Mouse (Mus musculus): ENCODE results near the gene Ost4.

DNA sequence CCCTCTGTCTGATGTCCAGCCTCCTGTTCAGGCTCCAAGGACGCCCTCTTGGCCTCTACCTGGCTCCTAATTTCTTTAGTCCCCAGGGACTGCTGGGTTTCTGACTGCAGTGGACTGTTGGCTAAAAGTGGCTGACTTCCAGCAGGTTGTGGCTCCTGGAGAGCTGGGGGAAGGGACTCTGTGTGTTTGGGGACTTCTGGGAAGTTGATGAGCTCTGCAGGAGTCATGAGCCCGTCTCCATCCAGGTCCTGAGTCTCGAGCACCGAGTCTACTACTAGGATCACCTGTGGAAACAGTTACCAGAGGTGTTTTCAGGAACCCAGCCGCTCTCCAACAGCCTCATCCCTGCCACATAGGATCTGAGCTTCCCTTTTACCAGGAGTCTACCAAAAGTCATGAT, 26.1 kb upstream of the Ost4 start:
- TF ChIP-seq CTCF (IDR thresholded peaks at IDR 0.05; ENCODE audit: low read depth, low read length) (no peak), GATA1 (IDR thresholded peaks at IDR 0.05; ENCODE audit: borderline replicate concordance, low read length) (no peak)

Measured in G1E (cell line).